Mouse (Mus musculus) CD4-positive helper T cell, adult 2 months (primary cell): ENCODE data around the gene Camk1d.

ENCODE experiments used
- DNase-seq: peaks from one replicate; pipeline ENCODE4 v3.0.0-alpha.2; 2012; ENCODE audit warnings: low read depth, missing footprints, low spot score

Camk1d gene

DNA sequence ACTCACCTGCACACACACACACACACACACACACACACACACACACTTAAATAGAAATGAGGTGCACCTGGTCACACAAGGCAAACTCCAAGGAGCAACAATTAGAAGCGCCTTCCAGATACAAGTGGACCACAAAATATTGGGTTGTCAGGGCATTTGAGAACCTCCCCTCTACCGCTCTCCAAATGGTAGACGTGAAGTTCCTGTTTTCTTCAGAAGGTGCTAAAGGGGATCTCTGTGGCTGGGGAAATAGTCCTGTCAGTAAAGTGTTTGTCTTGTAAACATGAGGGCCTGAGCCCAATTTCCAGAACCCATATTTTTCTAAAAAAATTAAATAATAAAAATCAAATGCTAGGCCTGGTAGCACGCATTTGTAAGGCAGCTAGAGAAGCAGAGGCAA, 4.4 kb downstream of the Camk1d start:
- DNase-seq: no peak

DNA sequence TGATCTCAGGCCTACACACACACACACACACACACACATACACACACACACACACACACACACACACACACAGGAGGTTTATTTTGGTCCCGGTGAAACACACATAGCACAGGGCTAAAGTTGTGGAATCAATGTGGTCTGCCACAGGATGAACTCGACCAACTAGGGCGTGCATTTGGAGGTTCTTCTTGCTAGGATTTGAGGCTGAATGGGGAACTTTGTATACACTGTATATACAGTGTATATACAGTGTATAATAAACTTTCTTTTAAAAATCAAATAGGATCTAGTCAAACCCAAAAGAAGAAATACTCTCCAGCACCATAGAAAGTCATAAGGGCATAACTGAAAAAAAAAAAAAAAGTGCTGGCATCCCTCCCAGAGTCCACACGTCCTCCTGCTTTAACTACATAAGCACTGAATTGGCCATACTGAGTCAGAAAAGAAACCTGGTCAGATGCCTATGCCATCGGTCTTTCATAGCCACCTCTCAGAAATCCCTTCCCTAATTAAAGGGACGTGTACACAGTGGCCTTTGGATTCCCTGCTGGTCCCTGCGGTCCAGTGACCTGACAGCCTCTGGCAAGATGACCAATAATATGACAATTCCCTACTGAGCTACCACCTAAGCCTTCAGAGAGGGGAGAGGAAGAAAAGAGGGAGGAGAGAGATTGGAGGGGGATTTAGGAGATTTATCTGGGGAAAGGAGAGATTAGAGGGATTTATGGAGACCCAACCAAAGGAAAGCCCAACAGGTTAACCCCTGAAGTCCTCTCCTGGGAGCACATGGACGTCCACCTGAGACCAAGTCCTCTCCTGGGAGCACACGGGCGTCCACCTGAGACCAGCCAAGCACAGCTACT, 6.2 kb downstream of the Camk1d start:
- DNase-seq: no peak

DNA sequence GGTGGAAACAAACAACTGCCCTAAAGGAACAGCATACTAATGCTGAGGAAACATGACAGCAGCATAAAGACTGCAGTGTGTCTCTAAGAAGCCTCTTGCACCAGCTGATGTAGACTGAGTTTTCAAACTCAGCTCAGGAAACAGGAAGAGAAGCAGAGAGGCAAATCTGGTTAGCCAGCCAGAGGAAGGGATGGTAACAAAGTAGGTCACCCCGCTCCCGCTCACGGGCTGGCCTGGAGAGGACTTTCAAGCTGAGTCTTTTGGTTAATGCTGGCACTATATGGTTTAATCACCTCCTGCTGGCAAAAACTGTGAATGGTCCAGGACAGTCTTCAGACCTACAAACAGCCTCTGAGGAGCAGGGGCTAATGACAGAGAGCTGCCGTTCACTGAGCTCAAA, 7.7 kb downstream of the Camk1d start:
- peak; percentile 52 for DNase-seq

DNA sequence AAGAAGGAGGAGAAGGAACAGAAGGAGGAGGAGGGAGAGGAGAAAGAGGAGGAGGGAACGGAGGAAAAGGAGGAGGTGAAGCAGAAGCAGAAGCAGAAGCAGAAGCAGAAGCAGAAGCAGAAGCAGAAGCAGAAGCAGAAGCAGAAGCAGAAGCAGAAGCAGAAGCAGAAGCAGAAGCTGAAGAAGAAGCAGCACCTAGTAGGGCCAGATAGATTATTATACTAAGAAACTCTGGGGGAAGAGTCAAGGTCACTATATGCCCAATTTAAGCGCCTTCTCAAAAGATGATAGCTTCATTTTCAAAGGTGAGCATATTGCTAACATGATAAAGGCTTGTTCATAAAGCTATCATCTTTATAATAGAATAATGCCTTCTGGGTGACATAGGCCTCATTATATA, 11.9 kb downstream of the Camk1d start:
- no peak for DNase-seq

DNA sequence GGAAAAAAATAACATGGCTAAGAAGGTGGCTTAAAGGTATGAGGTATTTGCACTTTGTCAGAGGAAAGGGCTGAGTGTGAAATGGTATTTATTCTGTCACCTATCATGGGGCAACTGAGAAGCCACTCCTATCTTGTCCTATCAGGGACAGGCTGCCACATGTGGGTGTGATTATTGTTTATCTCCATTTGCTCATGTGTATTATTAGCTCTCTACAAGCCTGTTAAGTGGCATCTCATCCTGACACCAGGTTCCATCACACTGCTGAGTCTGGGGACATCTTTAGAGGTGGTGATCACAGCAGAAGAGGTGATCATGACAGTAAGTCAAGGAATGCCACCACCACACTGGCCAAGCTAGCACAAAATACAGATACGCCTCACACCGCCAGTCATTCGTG, 13.4 kb downstream of the Camk1d start:
- DNase-seq: no peak

DNA sequence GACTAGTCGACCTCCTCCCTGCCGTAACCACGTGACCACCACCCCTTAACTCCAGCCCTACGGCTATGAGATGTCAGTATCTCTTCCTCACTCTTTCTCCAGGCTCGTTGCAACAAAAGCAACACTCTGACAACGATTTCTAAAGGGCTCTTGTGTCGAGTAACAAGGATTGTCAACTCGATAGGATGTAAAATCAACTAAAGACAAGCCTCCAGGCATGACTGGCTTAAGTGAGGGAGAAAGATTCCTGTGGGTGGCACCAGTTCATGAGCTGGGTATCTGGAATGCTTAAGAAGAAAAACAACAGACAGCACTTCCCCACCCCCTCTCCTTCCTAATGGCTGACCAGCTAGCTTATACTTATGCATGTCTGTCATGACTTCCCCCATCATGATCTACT, 15.9 kb downstream of the Camk1d start:
- DNase-seq: no peak

DNA sequence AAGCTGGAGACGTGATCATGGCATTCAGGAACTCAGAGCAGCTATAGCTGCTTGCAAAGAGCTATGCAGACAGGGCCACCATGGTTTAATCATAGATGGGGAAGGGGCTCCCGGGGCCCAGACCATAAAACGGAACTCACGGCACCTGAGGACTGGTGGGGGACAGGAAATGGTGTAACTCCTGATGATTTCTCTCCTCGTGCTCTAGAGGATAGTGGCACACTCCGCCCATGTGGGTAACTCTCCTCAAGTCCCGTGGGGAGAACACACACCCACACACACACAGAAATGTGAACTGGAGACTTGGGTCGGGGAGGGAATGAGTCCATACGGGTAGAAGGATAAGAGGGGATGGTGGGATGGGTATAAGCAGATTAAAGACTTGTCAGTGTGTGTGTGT, 20.2 kb downstream of the Camk1d start:
- no peak for DNase-seq

DNA sequence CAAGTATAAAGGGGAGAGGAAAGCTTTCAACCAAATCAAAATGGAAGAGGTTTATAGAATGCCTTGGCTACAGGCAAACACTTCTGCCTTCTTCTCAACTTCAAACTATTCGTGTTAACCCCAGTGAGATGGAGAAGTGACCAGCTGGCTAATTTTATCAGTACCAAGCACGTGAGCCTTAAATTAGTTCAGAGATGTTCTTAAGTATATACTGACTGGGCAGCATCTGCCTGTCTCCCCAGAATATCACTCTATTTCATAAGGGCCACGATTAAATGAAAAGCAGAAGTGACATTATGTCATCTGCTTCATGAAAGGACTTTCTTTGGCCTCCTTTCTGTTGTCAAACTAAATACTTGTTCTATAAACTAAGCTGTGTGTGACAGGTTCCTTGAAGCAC, 22.6 kb downstream of the Camk1d start:
- DNase-seq: no peak

DNA sequence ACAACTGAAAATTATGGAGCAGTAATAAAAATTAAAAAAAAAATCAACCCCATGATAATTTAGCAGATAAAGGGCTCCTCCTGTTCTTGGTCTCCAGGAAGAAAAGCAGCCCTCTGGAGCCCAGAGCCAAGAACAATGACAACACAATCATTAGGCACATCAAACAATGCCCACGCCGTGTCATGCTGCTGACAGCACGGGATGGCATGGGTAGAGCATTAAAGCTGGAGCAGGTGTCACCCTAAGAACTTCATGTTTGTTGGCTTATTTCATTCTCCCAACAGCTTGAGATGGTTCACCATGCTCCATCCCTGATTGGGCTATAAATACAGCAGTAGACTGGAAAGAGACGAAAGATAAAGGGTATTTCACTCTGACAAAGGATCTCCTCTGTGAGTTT, 30.9 kb downstream of the Camk1d start:
- DNase-seq: no peak

DNA sequence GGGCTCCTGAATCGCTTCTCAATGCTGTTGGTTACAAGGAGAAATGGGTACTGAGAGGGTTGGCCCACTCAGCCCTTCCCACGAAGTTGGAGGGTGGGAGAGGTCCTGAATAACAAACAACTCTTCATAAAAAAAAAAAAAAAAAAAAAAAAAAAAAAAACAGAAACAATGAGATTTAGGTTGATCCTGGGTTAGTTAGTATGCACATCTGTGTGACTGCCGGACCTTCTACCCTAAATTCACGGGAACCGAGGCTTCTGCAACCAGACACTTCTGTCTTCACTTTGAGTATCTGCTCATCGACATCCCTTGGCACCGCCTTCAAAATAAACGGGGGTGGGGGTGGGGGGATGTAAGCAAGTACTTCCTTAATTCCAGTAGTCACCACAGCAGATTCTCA, 32.4 kb downstream of the Camk1d start:
- no peak for DNase-seq

DNA sequence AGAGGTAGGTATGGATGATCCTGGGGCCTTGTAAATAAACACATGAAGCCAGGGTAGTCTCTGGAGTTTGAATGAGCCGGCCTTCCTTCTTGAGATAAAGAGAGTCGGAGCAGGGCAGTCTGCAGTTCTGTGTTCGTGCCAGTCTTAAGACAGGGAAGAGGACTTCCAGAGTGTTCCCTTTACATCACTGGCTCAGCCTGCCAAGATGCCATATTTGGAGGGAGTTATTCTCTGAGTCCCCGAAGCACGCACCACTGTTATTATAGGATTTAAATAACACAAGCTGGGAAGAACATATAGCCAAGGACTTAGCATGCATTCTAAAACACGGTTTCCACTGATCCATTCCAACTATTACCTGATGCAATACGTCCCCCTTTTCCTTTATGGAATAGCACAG, 33.0 kb downstream of the Camk1d start:
- DNase-seq: no peak

DNA sequence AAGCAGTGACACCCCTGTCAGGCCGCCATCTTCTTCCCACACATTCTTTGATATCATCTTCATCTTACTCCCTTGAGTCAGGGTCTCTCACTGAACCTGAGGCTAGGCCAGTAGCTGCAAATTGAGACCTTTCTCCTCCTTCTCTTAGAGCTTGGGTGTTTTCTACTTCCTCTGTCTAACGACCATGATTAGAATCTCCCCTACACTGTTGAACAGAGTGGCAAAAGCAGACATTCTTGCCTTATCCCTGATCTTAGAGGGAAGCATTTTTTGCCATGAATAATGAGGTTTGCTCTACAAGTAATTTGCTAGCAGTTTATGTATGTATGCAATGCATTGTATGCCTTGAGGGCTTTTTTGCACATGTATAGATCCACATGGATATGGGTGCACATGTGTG, 35.3 kb downstream of the Camk1d start:
- DNase-seq: no peak

DNA sequence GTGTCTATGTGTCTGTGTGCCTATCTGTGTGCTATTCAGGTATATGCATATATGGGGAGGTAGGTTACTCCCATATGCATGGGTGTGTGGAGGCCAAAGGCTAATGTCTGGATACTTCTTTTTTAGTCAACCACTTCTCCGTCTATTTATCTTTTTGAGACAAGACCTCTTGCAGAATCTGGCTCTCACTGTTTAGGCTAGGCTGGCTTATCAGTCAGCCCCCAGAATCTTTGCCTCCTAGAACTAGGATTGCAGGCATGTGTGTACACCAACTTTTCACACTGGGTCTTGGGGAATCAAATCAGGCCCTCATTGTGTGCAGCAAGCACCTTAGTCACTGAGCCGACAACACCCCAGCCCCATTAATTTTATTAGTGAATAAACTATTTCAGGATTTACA, 36.8 kb downstream of the Camk1d start:
- DNase-seq: no peak

DNA sequence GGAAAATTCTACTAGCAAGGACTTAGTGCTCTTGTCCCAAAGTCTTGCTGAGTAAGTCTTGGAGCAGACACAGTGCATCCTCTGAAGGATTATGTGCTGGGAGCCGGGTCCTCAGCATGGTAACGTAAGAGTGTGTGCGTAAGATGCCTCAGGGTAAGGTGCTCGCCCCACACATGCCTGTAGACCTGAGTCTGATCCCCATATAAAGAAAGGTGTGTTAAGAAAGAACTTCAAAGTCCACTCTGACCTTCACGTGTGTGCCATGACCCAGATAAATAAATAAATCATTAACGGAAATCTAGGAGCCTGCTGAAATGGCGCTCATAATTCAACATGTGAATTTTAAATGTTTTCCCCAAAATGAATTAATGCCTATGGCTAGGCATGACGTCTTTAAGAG, 37.5 kb downstream of the Camk1d start:
- DNase-seq: no peak

DNA sequence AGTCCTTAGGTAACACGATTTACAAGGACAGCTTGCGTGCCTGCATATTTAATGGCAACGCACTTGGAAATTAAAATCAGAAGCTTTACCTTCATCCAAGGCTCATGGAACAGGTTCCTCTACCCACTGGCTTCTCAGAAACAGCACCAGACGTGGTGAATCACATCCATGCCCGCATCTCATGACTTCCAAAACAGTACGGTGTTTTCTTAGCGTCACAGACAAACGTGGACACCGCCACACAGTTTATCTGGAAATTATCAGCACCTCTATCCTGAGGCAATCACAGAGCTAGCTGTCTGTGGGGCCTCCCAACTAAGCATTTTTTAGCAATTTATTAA, 38.2 kb downstream of the Camk1d start:
- DNase-seq: no peak

DNA sequence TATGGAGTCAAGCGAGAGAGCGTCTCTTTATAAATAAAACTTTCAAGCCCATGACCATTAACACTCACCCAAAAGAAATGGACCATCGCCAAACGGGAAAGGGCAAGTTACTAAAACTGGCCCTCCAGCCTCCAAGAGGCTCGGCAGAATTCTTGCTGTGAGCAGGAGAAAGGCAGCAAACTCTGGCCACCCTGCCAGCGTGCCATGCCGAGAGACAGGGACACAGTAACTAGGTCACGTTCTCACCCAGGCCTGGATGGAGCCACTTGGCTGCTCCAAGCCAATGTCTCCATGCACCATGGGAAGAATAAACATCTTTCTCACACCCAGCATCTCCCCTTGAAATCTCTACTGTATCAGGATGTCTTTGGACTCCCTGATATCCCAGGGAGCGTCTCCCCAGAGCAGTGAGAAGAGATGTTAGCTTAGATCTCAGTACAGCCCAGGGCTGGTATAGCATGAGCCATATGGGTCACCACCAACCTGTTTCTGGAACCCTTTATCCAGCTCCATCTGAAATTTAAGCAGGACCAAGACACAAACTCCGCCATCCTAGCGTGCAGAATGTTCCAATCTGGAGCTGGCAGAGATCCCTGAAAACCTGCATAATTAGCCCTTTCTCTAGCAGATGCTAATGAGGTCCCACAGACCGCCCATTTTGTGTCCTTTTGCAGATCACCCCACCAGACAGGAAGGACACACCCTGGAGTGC, 38.7 kb downstream of the Camk1d start:
- no peak for DNase-seq

DNA sequence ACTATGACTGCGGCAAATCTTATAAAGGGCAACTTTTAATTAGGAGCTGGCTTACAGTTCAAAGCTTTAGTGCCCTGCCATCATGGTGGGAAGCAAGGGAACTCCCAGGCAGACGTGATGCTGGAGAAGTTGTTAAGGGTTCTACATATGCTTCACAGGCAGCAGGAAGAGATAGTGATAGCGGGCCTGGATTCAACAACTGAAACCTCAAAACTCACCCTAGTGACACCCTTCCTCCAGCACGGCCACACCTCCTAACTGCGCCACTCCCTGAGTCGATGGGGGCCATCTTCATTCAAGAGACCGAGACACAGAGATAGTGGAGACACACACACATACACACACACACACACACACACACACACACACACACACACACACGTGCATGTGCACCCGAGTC, 39.8 kb downstream of the Camk1d start:
- no peak for DNase-seq

DNA sequence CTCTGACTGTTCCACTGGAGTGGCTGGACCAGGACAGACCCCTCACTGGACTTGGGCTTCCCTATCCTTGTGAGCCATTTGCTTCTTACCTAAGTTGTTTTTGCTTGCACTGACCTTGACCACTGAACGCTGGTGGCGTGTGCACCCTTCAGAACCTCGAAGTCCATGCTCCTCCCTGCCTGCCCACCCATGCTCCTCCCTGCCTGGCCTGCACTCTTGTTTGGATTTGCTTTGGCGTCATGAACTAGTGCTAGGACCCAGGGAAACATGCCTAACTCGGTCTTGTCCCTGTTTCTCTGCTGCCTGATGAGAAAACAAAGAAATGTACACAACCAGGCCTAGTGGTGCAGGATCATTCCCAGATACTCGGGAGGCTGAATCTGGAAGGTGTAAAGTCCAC, 40.5 kb downstream of the Camk1d start:
- no peak for DNase-seq

DNA sequence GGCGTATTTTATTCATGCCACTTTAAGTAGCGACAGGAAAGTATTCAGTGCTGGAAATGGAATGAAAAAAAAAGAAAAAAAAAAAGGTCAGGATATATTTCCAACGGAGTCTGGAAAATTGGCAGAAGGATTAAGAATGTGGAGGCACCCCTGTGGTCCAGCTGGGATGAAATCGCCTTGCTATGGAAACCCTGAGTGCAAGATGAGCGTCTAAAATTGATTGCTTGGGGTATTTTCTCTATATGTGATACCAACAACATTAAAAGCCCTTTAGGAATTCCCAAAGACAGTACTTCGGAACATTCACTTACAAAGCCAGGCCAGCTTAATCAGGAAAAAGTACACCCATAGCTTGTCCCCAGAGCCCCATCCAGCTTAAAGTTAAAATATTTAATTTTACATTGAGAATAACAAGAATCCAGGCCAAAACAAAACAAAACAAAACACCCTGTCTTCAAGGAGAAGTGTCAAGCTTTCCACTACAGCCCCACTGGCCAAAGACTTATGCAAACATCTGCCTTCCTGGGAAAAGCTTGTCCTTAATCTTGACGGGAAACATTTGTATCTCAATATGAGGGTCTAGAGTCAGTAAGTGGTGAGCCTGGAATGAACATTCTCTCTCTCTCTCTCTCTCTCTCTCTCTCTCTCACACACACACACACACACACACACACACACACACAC, 41.3 kb downstream of the Camk1d start:
- DNase-seq: no peak

DNA sequence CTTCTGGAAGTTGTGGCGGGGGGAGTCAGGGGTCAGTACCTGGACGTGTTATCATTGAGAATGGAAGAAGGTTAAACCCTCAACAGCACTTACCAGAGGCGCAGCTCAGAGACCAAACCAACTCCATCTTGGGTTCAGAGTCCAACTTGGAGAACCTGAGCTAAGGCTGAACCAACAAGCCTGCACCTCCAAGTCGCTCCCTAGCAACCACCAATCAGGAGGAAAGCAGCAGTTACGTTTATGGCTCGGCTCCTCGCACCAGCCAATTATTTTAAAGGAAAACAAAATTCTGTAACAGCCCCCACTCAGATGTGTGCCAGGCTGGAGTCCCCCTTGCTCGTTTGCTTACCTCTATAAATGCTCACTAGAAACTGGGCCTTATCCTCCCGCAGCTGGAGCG, 44.2 kb downstream of the Camk1d start:
- no peak for DNase-seq

DNA sequence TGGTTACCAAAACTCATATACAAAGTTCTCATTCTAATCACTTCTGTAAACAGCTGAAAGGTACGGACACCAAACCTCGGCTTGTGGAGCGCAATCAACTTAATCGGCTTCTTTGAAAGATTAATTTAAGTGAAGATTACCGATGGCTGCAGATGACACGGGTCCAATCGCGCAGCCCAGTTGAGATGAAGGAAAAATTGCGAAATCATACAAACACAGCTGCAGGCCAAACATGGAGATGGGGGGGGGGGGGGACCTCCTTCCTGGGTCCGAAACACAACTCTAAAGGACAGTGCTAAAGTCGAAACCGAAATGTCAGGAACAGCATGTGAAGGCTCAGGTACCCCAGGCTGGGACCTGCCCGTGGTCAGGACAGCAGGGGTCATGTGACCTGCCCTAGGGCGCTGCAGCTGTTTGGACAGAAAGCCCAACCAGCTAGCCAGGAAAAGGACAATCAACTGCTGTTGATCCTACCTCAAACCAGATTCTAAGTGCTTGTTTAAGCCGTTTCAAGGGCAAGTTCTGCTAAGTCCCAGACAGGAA, 44.7 kb downstream of the Camk1d start:
- DNase-seq: no peak

DNA sequence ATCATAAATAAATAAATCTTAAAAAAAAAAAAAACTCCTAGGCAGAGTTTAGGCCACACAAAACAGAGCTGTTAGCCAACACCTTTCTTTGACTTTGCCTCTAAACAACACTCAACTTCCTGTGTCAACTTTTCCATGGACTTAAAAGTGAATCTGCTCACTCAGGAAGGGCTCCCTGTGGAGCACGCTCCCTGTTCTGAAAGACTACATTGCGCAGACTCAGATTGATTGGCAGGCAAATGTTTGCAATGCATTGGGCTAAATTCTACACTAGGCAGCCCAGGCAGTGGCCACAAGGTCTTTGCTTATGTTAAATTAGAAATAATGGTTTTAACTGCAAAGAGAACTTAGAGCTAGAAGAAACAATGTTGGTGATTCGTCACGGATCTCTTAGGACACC, 45.4 kb downstream of the Camk1d start:
- DNase-seq: no peak

DNA sequence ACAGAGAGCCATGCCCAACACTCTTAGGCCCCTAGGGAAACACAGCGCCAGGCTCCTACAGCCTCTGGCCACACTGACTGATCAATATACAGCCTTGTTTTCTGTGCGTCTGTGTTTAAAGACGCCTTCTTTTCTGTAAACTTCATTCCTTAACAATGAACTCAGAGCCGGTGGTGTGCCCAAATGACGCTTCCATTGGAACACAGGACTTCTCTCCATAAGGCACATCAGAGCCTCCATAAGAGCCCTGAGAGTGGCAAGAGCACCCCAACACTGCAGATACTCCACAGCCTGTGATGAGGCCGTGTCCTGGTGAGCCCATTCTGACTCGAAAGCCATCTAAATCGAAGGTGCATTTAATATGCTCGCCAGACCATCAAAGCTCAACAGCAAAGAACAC, 50.8 kb downstream of the Camk1d start:
- no peak for DNase-seq
